ENCODE assay signal across 16 mouse cellular contexts in the genomic region with DNA sequence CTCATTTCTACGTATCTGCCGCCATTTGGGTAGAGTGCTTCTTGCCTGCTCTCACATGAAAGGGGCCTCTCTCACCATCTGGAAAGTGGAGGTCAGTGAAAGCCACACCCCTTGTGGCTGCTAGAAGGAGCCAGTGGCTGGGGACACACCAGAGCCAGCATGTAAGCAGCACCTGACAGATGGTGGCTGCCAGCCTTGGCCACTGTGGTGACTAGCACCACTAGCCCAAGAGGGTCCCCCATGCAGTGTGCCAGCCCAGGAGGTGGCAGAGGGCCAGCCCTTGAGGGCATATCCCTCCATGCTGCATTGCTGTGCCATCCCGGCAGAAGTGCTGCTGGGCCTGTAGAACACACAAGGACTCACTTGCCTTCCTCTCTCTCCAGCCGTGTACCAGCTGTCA. TPM values are rescaled to one million over a fixed set of nuclear protein-coding genes. Genes with fewer than 3 reads are reported as not detected.
A peak's percentile ranks its signal among the peaks of the same experiment; 100 is the strongest.
DNase-seq lines count a peak whose midpoint lies in the region; ATAC-seq and TF ChIP-seq lines count a peak whose summit lies in the region.
"Had no signal": no experiment of that assay in that cellular context is flagged by ENCODE, and none has a peak within 500 bp of the region (broad histone marks: within the 10 kb centered on the region; RNA-seq: fewer than 3 reads in every experiment).

No protein-coding gene starts in this region.

- H3K79me2 ChIP-seq in CH12.LX (replicated peaks; ENCODE audit: control insufficient read depth, extremely low read depth, insufficient read depth, poor library complexity, severe bottlenecking) = no peaks in the 10 kb centered on the region

- no peak overlapping the region for H3K9ac ChIP-seq in CH12.LX (ENCODE audit: insufficient read depth, low read depth)
- H3K9ac ChIP-seq in hindbrain, embryonic 14.5 days = no peak overlapping the region
- H3K9ac ChIP-seq: heart, embryonic 15.5 days; kidney, embryonic 15.5 days had no signal

- intact Hi-C loops in left cerebral cortex, postnatal 4 days (cut with DNase I) = loop anchor here (10.0 kb wide), 1 partner anchor 319 kb away; no protein-coding TSS in a partner anchor
- intact Hi-C loops in left cerebral cortex, postnatal 25 days (cut with DNase I) = no loop called here
- intact Hi-C loops in gastrocnemius, postnatal 14 days (cut with DNase I; ENCODE audit: low total_unique reads) = no loop called here

- H3K27me3 ChIP-seq in CH12.LX (replicated peaks) = no peaks in the 10 kb centered on the region
- no peaks in the 10 kb centered on the region for H3K27me3 ChIP-seq in hindbrain, embryonic 14.5 days (ENCODE audit: control insufficient read depth, insufficient read depth, low read length)
- H3K27me3 ChIP-seq: heart, embryonic 15.5 days; kidney, embryonic 15.5 days had no signal

- peak; percentile 7; the same call in 1 of the 2 replicates for ATAC-seq in hindbrain, embryonic 14.5 days (ENCODE audit: low FRiP score)
- no peak for ATAC-seq in erythroblast, adult 5-6 weeks (replicated peaks; ENCODE audit: low FRiP score, poor library complexity, severe bottlenecking)
- ATAC-seq: CD4-positive, CD25-positive, alpha-beta regulatory T cell, adult 4 months had no signal

- no peak for TF ChIP-seq EP300 in CH12.LX (IDR thresholded peaks at IDR 0.05; ENCODE audit: low read length)

- no peak for TF ChIP-seq RAD21 in CH12.LX (IDR thresholded peaks at IDR 0.05; ENCODE audit: low read depth, low read length)

- WGBS in hindbrain, embryonic 14.5 days = 62% methylated on average over 4 of the region's 4 CpGs

- H3K4me1 ChIP-seq in CH12.LX (ENCODE audit: control insufficient read depth in 1 of 2, insufficient read depth in 2 of 2) = peaks cover 29 to 63% of the 10 kb centered on the region in 2 experiments
- H3K4me1 ChIP-seq in hindbrain, embryonic 14.5 days (replicated peaks; ENCODE audit: control insufficient read depth, insufficient read depth, low read length) = 0 out of 2 replicates have a peak, but pooled peaks cover 6% of the 10 kb centered on the region

- dilution Hi-C loops in CH12.LX (cut with MboI; ENCODE audit: extremely low pct_ligation_motif_present, extremely low pct_unique_long_range_greater_than_20kb, low sequenced_read_pairs) = no loop called here

- H3K36me3 ChIP-seq in CH12.LX (replicated peaks in 1 of 2; ENCODE audit: control insufficient read depth in 1 of 2, insufficient read depth in 1 of 2, low read length in 1 of 2) = peaks cover 20 to 74% of the 10 kb centered on the region in 2 experiments
- H3K36me3 ChIP-seq in hindbrain, embryonic 14.5 days (replicated peaks; ENCODE audit: control insufficient read depth, insufficient read depth) = peaks cover 96% of the 10 kb centered on the region

- no peak; the same call in 1 of the 2 replicates for TF ChIP-seq POLR2A in CH12.LX (IDR thresholded peaks at IDR 0.05; ENCODE audit: low read depth, low read length)

- H3K9me3 ChIP-seq in CH12.LX (replicated peaks; ENCODE audit: low read length) = peaks cover 9% of the 10 kb centered on the region
- H3K9me3 ChIP-seq in hindbrain, embryonic 14.5 days (ENCODE audit: control insufficient read depth, low read length) = no peaks in the 10 kb centered on the region

- in situ Hi-C loops in CH12.LX (cut with MboI; ENCODE audit: low pct_ligation_motif_present, low pct_unique_long_range_greater_than_20kb, low sequenced_read_pairs) = no loop called here

- no peak overlapping the region for H3K27ac ChIP-seq in CH12.LX (ENCODE audit: insufficient read depth, low read depth)
- H3K27ac ChIP-seq in hindbrain, embryonic 14.5 days = peak overlapping the region; percentile 38; the same call in 1 of the 2 replicates
- H3K27ac ChIP-seq: heart, embryonic 15.5 days; kidney, embryonic 15.5 days; left cerebral cortex, adult 2 months; macrophage had no signal

- TF ChIP-seq CTCF in CH12.LX (conservative IDR thresholded peaks at IDR 0.05 in 1 of 2, IDR thresholded peaks at IDR 0.05 in 1 of 2; ENCODE audit: low read depth in 2 of 2, low read length in 2 of 2) = no peak

- no peak overlapping the region for H3K4me3 ChIP-seq in CH12.LX (replicated peaks in 1 of 3; ENCODE audit: low read depth in 2 of 3, low read length in 2 of 3, poor library complexity in 1 of 3)
- H3K4me3 ChIP-seq in hindbrain, embryonic 14.5 days (replicated peaks; ENCODE audit: low read length) = no peak overlapping the region
- H3K4me3 ChIP-seq: heart, embryonic 15.5 days; kidney, embryonic 15.5 days; left cerebral cortex, adult 2 months had no signal

- H3K4me2 ChIP-seq in CH12.LX (ENCODE audit: insufficient read depth, low read depth, poor library complexity, severe bottlenecking) = no peak overlapping the region
- H3K4me2 ChIP-seq in hindbrain, embryonic 14.5 days (replicated peaks) = no peak overlapping the region
- H3K4me2 ChIP-seq: heart, embryonic 15.5 days; kidney, embryonic 15.5 days had no signal

- DNase-seq in left cerebral cortex, postnatal 4 days = peak; percentile 93
- DNase-seq in left cerebral cortex, postnatal 25 days (ENCODE audit: low spot score in 2 of 2) = no peak
- DNase-seq in CH12.LX (ENCODE audit: extremely low read depth) = no peak
- DNase-seq in MN1 (ENCODE audit: low spot score) = peak; percentile 55
- no peak for DNase-seq in hindbrain, embryonic 14.5 days (ENCODE audit: low spot score)
- DNase-seq in gastrocnemius, postnatal 14 days = no peak
- DNase-seq: cerebellum, adult 8-10 months; gastrocnemius, postnatal 36 days; lung, adult 2 months; right cerebral cortex, adult 18-20 months had no signal

TF ChIP-seq in CH12.LX, 34 proteins besides CTCF, POLR2A, EP300 and RAD21:
- TF ChIP-seq MXI1 (IDR thresholded peaks at IDR 0.05; ENCODE audit: low read depth, low read length) (no peak), POLR2AphosphoS2 (IDR thresholded peaks at IDR 0.05; ENCODE audit: low read depth, low read length) (0 out of 2 replicates have a peak, but pooled peaks have one; percentile 40)

RNA-seq across cellular contexts. Expression of a gene that starts 28.8 kb away (rescaled TPM):
- total RNA-seq in left cerebral cortex, postnatal 4 days (2021) = 10 to 100 TPM; 60.3 to 67.5 TPM
- total RNA-seq in left cerebral cortex, postnatal 25 days (2021) = 10 to 100 TPM; 42.3 to 50.7 TPM
- total RNA-seq in CH12.LX (2012; rRNA removed) (126 and 129 TPM in 2 replicates), CH12.LX (2014; rRNA removed) (68.7 and 69.8 TPM in 2 replicates)
- polyA plus RNA-seq in CH12.LX (2012; ENCODE audit: insufficient read length, low read depth) = 120 and 142 TPM in 2 replicates
- 37.3 and 40.3 TPM in 2 replicates for polyA plus RNA-seq in hindbrain, embryonic 14.5 days (2014; fragmentation: Nextera tagmentation; extraction: Ambion mirVana)
- total RNA-seq in gastrocnemius, postnatal 14 days (2021) = 10 to 100 TPM; 20.9 to 24.5 TPM
- total RNA-seq in erythroblast, adult 5-6 weeks (2015; ENCODE audit: low replicate concordance) = 1.3 and 13.0 TPM in 2 replicates
- total RNA-seq in erythroblast, adult 5-6 weeks (2017; ENCODE audit: low replicate concordance) = 4.6 and 12.2 TPM in 2 replicates

Comparison
In these comparisons a context has a peak if more than half of its experiments do, and no peak if none do; other contexts are left out.
1. DNase-seq: peak in left cerebral cortex, postnatal 4 days (single experiment) and MN1 (single experiment); none in left cerebral cortex, postnatal 25 days (0 of 2), CH12.LX (single experiment), hindbrain, embryonic 14.5 days (single experiment) and gastrocnemius, postnatal 14 days (single experiment).